Mouse (Mus musculus) layer of hippocampus, postnatal 25 days (tissue): ENCODE measurements around the gene Dennd6a. TPM values are rescaled to one million over a fixed set of nuclear protein-coding genes. Genes with fewer than 3 reads are reported as not detected.
"Not testable (repeated sequence)": the region's sequence is repeated elsewhere in the genome, so short reads cannot be mapped to it uniquely, and the experiment has no call there.

ENCODE experiments used
- DNase-seq, 2 experiments: peaks; one replicate each; pipeline ENCODE4 v3.0.0; 2022; ENCODE audit warnings: mixed read lengths in 2 of 2, low spot score in 1 of 2; ENCODE audit errors: extremely low spot score in 1 of 2
- total RNA-seq, 2 experiments: library from RNA; stranded (reverse); gene quantifications; 2 replicates each; pipeline ENCODE4 v1.2.3; 2021

Gene Dennd6a
- 10 to 100 TPM; 26.7 to 27.4 TPM for total RNA-seq

GRCm38 (mm10) chr14:26573556-26573955, at the start of gene Dennd6a:
TSS of gene Dennd6a (plus strand) at chr14:26573856.
- DNase-seq = not testable (repeated sequence)

GRCm38 (mm10) chr14:26525955-26526354, 47.7 kb upstream of the Dennd6a start:
- DNase-seq = no peak

- no peak for DNase-seq
Observed at GRCm38 (mm10) chr14:26528296-26528695, 45.4 kb upstream of the Dennd6a start.

- no peak for DNase-seq
Observed at GRCm38 (mm10) chr14:26530350-26530749, 43.3 kb upstream of the Dennd6a start.

GRCm38 (mm10) chr14:26531410-26532313, 42.0 kb upstream of the Dennd6a start:
- no peak for DNase-seq

GRCm38 (mm10) chr14:26532752-26533151, 40.9 kb upstream of the Dennd6a start:
- DNase-seq = no peak

GRCm38 (mm10) chr14:26533267-26533666, 40.4 kb upstream of the Dennd6a start:
- peak in 1 of 2 experiments; percentile 10 for DNase-seq

- peak; percentile 14 to 29 for DNase-seq
Observed at GRCm38 (mm10) chr14:26533821-26534756, 39.6 kb upstream of the Dennd6a start.

- peak; percentile 94 to 100 for DNase-seq
Observed at GRCm38 (mm10) chr14:26534757-26535479, 38.7 kb upstream of the Dennd6a start, which contains the start of gene Slmap. TSS of gene Slmap (minus strand) at chr14:26534931.

- DNase-seq = no peak
Observed at GRCm38 (mm10) chr14:26539241-26539640, 34.4 kb upstream of the Dennd6a start.

GRCm38 (mm10) chr14:26540577-26540976, 33.1 kb upstream of the Dennd6a start:
- no peak for DNase-seq

- DNase-seq = no peak
Observed at GRCm38 (mm10) chr14:26542136-26542535, 31.5 kb upstream of the Dennd6a start.

- DNase-seq = no peak
Observed at GRCm38 (mm10) chr14:26547516-26548488, 25.9 kb upstream of the Dennd6a start.

- DNase-seq = no peak
Observed at GRCm38 (mm10) chr14:26550712-26551111, 22.9 kb upstream of the Dennd6a start.

GRCm38 (mm10) chr14:26552441-26552840, 21.2 kb upstream of the Dennd6a start:
- no peak for DNase-seq

- DNase-seq = no peak
Observed at GRCm38 (mm10) chr14:26552853-26553252, 20.8 kb upstream of the Dennd6a start.

- no peak for DNase-seq
Observed at GRCm38 (mm10) chr14:26557581-26557980, 16.1 kb upstream of the Dennd6a start.

- DNase-seq = no peak
Observed at GRCm38 (mm10) chr14:26558536-26558935, 15.1 kb upstream of the Dennd6a start.

- no peak for DNase-seq
Observed at GRCm38 (mm10) chr14:26562247-26562646, 11.4 kb upstream of the Dennd6a start.
